Mouse (Mus musculus) kidney, postnatal 4 days (tissue): ENCODE results near the gene Renbp.

ENCODE experiments used
- DNase-seq, 2 experiments: peaks; one replicate each; pipeline ENCODE4 v3.0.0; 2021; ENCODE audit warnings: mixed read lengths in 2 of 2

Gene Renbp

DNA sequence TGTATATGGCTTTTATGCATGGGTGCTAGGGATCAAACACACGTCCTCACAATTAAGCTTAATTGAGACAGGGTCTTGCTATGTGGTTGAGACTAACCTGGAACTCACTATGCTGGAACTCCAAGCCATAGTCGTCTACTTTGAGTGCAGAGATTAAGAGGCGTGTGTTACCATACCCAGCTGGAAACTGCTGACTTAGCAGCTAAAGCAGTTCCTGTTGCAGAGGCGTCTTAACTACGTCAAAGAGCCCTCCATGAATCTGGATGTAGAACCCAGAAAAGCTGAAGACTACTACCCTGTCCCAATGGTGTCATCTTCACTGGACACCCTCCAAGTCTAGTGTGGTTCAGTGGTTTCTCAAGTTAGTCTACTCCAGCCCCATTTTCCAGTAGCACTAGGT is 12.0 kb downstream of the Renbp start:
- no peak for DNase-seq

DNA sequence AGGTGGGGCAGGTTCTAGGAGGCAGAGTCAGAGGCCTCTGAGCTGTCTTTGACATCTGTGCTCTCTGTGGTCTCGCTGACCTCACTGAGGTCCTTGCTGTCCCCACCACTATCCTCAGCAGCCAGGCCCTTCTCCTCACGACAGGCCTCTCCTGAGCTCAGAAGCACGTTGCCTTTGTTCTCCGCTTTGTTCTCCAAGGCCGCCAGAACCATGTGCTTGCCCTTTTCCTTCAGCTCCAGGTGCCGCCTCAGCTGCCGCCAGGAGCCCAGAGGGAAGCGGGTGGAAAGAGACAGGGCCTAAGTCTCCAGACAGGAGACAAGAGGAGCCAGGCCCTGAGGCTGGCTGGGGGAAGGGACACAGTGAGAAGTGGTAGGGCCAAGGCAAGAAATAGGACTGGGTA is 13.7 kb downstream of the Renbp start:
- no peak for DNase-seq

DNA sequence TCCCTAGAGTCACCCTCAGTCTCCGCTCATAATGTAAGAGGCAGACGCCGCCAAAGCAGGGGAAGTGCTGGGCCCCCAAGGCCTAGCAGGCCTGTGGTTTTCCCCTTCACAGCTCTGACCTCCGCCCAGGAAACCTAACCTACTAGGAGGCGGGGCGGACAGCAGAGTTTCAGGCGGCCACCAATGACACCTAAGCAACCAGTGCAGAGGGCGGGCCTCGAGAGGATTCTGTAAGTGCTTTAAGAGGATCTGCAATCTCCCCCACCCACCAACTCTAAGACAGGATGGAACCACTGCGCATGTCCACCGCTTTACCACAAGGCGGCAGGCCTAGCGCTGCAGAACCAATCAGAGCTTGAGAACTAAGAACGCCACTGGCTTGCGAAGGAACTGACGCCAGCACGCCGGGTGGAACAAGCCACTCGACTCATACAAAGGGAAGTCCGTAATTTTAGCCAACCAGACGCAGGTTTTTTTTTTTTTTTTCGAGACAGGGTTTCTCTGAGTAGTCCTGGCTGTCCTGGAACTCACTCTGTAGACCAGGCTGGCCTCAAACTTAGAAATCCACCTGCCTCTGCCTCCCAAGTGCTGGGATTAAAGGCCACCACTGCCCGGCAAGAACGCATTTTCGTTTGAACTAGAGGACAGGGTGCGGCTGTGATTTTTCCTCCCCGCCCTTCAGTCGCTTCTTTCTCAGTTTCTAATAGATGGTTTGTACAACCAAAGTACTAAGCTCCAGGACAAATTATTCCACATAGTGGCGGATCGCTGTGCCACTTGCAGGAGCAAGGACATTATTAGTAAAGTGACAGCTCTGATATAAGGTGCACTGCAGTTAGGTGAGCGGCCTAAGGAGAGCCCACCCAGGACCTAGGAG is 15.6 kb downstream of the Renbp start:
- DNase-seq: peak; percentile 88 to 92

DNA sequence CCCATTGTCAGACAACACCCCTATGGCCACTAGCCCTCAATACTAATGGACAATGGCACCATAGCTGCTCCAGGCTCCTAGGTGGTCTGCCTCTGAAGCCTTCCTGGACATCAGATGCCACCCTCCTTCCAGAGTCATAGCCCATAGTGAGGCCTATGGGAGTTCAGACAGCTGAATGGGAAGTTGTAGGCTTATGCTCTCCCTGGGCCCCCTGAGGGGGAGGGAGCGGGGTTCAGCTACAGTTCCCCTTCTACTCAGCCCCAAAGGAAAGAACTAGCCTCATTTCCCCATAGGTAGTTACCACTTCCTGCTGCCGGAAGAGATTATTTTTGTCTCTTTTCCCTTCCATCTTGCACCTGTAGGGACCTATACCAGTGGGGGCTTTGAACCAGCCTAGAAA is 19.1 kb downstream of the Renbp start:
- DNase-seq: no peak

DNA sequence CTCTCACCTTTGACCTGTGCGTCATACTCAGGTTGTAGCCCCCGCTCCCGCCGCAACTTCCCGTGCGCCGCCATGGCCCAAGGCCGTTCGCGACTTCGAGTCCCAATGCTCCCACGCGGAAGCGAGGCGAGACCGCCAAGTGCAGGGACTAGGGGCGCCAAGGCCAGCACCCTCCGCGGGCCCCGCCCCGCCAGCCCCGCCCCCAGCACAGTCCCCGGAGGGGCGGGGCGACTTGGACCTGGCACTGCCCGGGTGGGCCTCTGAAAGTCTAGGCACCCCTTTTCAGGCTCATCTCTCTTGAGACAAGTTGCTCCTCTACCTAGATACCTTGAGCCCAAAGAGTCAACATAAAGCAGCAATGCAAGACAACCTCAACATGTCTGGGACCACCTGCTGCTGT is 19.5 kb downstream of the Renbp start:
- DNase-seq: peak; percentile 13 to 39

DNA sequence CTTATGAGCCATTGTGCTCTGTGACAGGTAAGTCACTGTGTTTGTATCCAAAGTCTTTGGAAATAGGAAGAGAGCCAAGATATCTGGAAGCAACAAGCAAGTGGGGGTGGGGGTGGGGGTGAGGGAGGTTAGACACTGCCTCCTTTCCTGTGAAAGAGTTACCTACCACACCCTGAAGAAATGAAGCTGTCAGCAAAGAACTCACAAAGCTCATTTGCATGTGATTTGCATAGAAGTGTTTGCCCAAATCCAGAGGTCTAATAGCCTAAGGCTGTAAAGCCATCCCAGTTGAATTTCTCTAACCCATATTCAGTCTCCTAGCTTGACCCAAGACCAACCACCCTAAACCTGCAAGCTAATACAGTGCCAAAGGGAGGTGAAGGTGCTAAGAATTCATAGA is 20.2 kb downstream of the Renbp start:
- no peak for DNase-seq

DNA sequence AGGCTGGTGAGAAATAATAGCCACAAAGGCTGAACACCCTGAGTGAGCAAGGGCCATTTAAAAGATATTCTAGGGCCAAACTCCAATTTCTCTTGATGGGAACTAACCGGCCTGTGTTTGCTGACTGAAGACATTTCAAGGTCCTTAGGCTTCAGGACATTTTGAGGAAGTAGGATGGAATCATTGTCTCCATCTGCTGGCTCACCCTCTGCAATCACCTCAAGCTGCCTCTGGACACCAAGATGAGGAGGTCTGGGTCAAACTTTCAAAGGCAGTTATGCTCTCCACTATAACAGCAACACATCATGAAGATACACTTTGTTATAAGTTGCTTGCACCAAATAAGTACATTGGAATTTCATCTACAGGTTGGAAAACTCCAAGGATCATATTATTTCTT is 20.6 kb downstream of the Renbp start:
- no peak for DNase-seq

DNA sequence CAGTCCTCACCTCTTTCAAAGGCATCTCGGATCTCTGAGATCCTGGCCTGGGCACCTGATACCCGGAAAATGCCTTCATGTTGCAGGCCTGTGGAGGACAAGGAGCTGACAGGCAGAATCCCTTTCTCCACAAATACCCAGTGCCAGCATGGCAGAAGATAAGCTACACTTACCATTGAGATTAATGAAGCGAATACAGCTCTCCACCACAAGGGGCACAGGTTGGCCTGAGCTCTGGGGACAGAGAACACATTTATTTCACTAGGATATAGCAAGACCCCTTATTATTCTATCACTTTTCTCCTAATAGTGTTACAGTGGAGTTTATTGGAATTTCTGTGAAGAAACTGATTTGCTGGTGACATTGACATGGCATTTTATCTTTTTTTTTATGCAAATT is 32.7 kb downstream of the Renbp start:
- no peak for DNase-seq

DNA sequence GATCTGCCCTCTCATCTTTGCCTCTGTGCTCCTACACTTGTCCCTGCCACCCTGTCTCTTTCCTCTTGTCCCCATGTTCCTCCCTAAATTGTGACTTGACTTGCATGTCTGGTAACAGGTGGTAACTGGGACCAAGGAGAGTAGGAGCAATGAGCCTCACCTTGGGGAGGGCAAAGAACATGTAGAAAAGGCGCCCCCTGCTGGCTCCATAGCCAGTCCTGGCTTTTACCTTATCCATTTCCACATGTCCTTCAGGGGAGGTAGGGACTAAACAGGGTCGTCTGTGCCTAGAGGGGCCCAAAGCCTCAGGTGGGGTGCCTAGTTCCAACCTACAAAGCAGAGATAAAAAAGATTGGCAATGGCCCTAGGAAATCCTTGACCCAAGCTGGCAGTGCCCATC is 34.9 kb downstream of the Renbp start, which contains the start of gene L1cam:
L1cam (minus strand) TSS at position 387 of the 400 bp plus-strand sequence.
- peak; percentile 72 to 74 for DNase-seq

DNA sequence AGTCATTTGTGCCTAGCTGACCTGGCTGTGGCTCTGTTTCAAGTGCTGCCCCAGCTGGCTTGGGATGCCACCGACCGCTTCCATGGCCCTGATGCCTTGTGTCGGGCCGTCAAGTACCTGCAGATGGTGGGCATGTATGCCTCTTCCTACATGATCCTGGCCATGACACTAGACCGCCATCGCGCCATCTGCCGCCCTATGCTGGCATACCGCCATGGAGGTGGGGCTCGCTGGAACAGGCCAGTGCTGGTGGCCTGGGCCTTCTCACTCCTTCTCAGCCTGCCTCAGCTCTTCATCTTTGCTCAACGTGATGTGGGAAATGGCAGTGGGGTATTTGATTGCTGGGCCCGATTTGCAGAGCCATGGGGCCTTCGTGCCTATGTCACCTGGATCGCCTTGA is 37.8 kb downstream of the Renbp start:
- no peak for DNase-seq

DNA sequence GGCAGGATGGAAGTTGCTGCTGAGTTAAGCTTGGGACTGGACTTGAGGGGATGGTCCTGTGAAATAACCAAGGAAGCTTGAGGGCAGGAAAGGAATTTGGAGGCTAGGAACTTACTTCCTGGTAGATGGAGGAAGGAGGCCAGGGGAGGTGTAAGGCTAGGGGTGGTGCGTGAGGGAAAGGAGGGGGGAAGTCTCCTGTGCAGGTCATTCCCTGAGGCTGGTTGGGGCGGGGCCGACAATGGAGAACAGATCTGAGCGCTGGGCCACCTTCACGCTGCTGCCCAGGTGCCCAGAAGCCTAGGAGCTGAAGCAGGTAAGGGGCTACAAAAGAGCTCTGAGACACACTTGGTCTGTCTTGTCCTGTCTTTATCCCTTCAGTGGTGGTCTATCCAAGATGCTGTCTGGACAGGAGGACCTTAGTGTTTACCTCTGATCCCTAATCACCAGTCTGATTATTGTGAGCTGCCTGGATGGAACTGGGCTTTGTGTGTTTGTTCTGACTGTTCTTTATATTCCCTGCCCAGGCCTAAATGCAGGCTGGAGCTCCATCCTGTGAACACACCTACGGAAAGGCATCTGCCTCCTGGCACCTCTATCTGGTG is 39.0 kb downstream of the Renbp start, which contains the start of gene Avpr2:
Avpr2 (plus strand) TSS at position 552 of the 602 bp plus-strand sequence.
- peak; percentile 17 to 20 for DNase-seq

DNA sequence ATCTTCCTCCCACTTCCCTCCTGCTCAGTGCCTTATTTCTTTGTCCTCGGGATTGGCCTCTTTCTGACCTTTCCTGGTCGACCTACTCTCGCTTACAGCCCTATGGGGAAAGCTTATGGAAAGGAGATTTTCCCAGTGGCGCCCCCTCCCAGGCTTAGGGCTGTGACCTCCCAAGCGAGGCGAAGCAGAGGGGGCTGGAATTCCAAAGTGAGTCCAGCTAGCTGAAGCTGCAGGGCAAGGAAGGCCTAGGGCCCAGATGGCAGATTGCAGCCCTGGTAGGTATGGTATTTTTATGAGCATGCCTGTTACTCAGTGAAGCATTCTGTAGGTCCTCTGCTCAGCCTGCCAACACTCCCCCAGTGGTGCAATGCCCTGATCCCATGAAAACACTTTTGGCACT is 49.2 kb downstream of the Renbp start:
- peak; percentile 49 to 69 for DNase-seq

DNA sequence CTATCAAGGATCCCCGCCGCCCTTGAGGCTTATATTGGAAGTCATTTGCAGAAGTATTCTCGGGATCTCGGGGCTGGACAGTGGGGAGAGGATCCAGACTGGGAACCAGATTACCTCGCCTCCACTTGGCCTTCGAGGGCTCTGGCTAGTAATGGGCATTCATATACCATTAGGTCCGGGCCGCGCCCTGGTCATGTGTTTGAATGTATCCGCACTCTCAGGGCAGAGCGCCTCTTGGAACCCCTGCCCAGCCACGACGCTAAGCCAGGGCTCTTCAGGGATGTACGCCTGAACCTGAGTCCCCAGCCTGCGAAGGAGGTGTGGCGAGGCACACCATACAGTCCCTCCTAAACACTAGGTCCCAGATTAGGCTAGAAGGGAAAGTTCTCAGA is 49.6 kb downstream of the Renbp start:
- peak; percentile 6 to 28 for DNase-seq

DNA sequence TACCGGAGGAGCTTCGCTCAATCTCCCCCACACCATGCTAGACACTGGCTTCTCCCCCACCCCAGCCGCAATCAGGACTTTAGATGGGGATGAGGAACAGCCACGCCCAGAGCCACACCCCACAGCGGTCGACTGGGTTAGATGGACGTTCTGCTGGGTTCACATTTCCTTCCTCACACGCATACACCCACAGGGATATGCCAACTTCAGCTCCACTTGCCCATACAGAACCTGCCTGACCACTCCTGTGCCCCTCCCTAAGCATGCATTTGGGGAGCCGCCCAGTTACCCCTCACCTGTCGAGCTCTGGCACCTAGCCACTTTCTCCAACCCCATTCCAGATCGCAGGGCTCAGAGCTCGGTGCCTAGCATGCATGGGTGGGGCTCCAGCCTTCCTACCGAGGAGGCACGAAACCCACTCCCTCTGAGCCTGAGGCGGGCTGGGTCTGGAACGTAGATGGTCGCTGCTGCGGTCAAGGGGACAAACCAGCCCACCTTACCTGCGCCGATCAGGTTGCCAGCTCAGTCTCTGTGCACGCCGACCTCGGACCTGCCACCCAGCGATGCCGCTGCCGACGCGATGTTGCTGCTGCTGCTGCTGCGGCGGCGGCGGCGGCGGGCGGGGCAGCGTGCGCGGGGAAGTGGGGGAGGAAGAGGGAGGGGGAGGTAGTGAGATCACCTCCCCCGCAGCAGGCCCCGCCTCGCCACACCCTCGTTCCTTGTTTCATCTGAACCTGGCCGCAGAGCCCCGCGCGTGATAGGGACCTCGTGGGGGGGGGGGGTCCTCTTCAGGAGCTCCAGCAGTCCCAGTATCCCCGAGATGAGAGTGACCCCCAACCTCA is 50.2 kb downstream of the Renbp start:
- peak; percentile 57 to 74 for DNase-seq

DNA sequence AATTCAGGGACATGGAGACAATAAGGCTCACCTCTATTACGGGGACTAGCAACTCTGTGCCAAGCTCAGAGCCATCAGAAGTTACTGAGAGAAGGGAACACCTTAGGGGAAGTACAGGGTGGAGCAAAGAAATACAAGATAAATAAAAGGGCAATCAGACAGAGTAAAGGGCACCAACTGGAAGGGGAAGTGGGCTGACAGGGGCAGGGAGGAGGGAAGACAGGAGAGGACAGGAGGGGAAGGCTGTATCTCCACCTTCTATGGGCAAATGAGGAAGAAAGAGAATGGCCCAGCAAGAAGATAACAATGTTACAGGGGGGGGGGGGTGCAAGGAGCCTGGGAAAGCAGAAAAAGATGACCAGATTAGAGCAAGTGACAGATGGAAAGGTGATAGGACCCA is 53.6 kb downstream of the Renbp start:
- DNase-seq: no peak

DNA sequence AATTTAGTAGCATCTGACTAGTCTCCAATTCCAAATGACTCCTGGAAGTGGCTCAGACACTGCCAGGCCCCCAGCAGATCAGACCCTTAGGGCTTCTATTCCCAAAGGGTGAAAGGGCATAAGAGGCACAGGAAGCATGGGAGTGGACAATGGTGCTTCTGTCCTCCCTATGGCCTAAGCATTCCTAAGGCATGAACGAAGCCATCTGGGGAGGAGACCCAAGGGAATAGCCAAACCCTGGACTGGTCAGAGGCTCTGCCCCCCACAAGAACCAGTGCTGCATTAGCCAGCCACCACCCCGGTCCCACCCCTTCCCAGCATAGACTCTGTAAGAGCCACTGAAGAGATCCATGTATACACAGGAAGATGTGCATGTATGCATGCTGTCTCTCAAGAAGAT is 54.8 kb downstream of the Renbp start:
- DNase-seq: no peak
